10 mouse cellular contexts compared by ENCODE assay signal in the genomic region with DNA sequence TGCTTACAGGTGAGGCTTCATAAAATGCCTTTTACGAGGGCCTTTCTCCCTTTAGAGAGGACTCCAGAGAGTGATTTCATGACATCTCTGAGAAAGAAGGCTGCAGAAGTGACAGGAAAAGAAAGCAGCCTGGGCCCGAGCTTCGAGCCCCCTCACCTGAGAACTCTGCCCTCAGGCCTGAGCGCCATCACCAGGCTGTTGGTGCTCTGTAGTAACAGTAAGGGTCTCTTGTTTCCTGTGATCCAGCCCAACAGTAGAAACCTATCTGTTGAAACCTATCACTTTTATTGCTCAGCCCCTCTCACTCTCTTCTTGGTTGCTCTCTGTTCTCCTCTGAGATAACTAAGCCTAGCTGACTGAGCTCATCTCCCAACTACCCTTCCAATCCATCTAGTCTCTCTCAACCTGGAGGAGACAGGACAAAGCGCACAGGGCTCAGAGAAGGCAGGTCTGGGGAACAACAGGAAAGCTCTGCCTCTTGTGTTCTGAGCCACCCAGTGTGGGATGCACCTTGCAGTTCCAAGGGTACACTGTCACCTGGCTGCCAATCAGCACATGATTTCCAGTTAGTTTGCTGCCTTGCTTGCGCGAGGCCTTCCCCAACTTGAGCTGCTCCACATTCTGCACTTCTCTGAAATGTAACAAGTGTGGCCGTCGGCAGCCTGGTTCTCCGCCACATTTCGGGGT.
DNase-seq lines count a peak whose midpoint lies in the region; ATAC-seq lines count a peak whose summit lies in the region.
"Had no signal": no experiment of that assay in that cellular context is flagged by ENCODE, and none has a peak within 500 bp of the region (broad histone marks: within the 10 kb centered on the region; RNA-seq: fewer than 3 reads in every experiment).

No protein-coding gene starts in this region.

- H3K4me1 ChIP-seq in forebrain, embryonic 15.5 days, result peaks cover 14% of the 10 kb centered on the region
- H3K4me1 ChIP-seq in forebrain, embryonic 13.5 days, result peaks cover 21% of the 10 kb centered on the region
- H3K4me1 ChIP-seq in kidney, embryonic 16.5 days (ENCODE audit: insufficient read depth, low read length), result peaks cover 16% of the 10 kb centered on the region

- no peak overlapping the region for H3K4me2 ChIP-seq in forebrain, embryonic 15.5 days (replicated peaks)
- H3K4me2 ChIP-seq in forebrain, embryonic 13.5 days, result no peak overlapping the region
- no peak overlapping the region for H3K4me2 ChIP-seq in kidney, embryonic 16.5 days (replicated peaks; ENCODE audit: low read depth, low read length)
- H3K4me2 ChIP-seq: neural tube, embryonic 15.5 days had no signal

- no peak for ATAC-seq in forebrain, embryonic 15.5 days (replicated peaks)
- ATAC-seq in forebrain, embryonic 13.5 days, result no peak
- no peak for ATAC-seq in kidney, embryonic 16.5 days (ENCODE audit: low FRiP score, low TSS enrichment)

- peak overlapping the region; percentile 19; the same call in 1 of the 2 replicates for H3K27ac ChIP-seq in forebrain, embryonic 15.5 days (replicated peaks)
- no peak overlapping the region for H3K27ac ChIP-seq in forebrain, embryonic 13.5 days
- H3K27ac ChIP-seq in kidney, embryonic 16.5 days (ENCODE audit: low read length), result peak overlapping the region; percentile 71
- H3K27ac ChIP-seq: neural tube, embryonic 15.5 days had no signal

- no peak for DNase-seq in kidney, adult 11 months
- peak; percentile 25 for DNase-seq in thymus, postnatal 14 days
- no peak for DNase-seq in thymus, postnatal 25 days
- no peak for DNase-seq in ovary, postnatal 14 days (ENCODE audit: low spot score)
- DNase-seq in cerebellum, postnatal 14 days, result no peak

- no peaks in the 10 kb centered on the region for H3K9me3 ChIP-seq in forebrain, embryonic 15.5 days
- no peaks in the 10 kb centered on the region for H3K9me3 ChIP-seq in forebrain, embryonic 13.5 days (replicated peaks)
- no peaks in the 10 kb centered on the region for H3K9me3 ChIP-seq in kidney, embryonic 16.5 days (ENCODE audit: low read length)
- H3K9me3 ChIP-seq: neural tube, embryonic 15.5 days had no signal

- H3K27me3 ChIP-seq in forebrain, embryonic 15.5 days, result no peaks in the 10 kb centered on the region
- H3K27me3 ChIP-seq in forebrain, embryonic 13.5 days, result no peaks in the 10 kb centered on the region
- H3K27me3 ChIP-seq in kidney, embryonic 16.5 days (ENCODE audit: insufficient read depth, low read length), result no peaks in the 10 kb centered on the region
- H3K27me3 ChIP-seq: neural tube, embryonic 15.5 days had no signal

- WGBS in forebrain, embryonic 15.5 days, result 90% methylated on average over 11 of the region's 11 CpGs
- WGBS in forebrain, embryonic 13.5 days, result 94% methylated on average over 11 of the region's 11 CpGs
- 88% methylated on average over 11 of the region's 11 CpGs for whole genome bisulfite sequencing in kidney, embryonic 16.5 days

- no peak overlapping the region for H3K9ac ChIP-seq in forebrain, embryonic 15.5 days (replicated peaks)
- no peak overlapping the region for H3K9ac ChIP-seq in forebrain, embryonic 13.5 days
- no peak overlapping the region for H3K9ac ChIP-seq in kidney, embryonic 16.5 days (replicated peaks; ENCODE audit: low read length)
- H3K9ac ChIP-seq: neural tube, embryonic 15.5 days had no signal

- H3K36me3 ChIP-seq in forebrain, embryonic 15.5 days, result no peaks in the 10 kb centered on the region
- H3K36me3 ChIP-seq in forebrain, embryonic 13.5 days (ENCODE audit: poor library complexity, severe bottlenecking), result no peaks in the 10 kb centered on the region
- H3K36me3 ChIP-seq in kidney, embryonic 16.5 days (ENCODE audit: insufficient read depth, low read length), result no peaks in the 10 kb centered on the region
- H3K36me3 ChIP-seq: neural tube, embryonic 15.5 days had no signal

- H3K4me3 ChIP-seq in forebrain, embryonic 15.5 days, result no peak overlapping the region
- no peak overlapping the region for H3K4me3 ChIP-seq in forebrain, embryonic 13.5 days
- no peak overlapping the region for H3K4me3 ChIP-seq in kidney, embryonic 16.5 days (ENCODE audit: low read length)
- H3K4me3 ChIP-seq: gastrocnemius, adult 2 months; neural tube, embryonic 15.5 days had no signal
